Mouse (Mus musculus) testis, adult 2 months (tissue): Measurements from ENCODE around the gene E2f1. TPM values are rescaled to one million over a fixed set of nuclear protein-coding genes. Genes with fewer than 3 reads are reported as not detected.

ENCODE experiments used
- H3K27ac ChIP-seq: fragments of 200-500 bp; 2 replicates; pipeline ENCODE4 v1.5.1; 2012; ENCODE audit warnings: low read depth, low read length; ENCODE audit not compliant: control insufficient read depth, insufficient read depth
- H3K27me3 ChIP-seq: fragments of 200-500 bp; 2 replicates; pipeline ENCODE4 v1.6.1; 2012; ENCODE audit warnings: mild to moderate bottlenecking, low read length, moderate library complexity; ENCODE audit not compliant: control insufficient read depth, insufficient read depth
- H3K36me3 ChIP-seq: fragments of 200-500 bp; 2 replicates; pipeline ENCODE4 v1.6.1; 2012; ENCODE audit warnings: mild to moderate bottlenecking, low read length; ENCODE audit not compliant: control insufficient read depth, insufficient read depth
- H3K4me1 ChIP-seq: fragments of 200-500 bp; 2 replicates; pipeline ENCODE4 v1.6.1; 2012; ENCODE audit warnings: low read length; ENCODE audit not compliant: control insufficient read depth, insufficient read depth
- H3K4me3 ChIP-seq: fragments of 200-500 bp; 2 replicates; pipeline ENCODE4 v1.5.1; 2012; ENCODE audit warnings: low read depth, mild to moderate bottlenecking, low read length, moderate library complexity, mixed read lengths; ENCODE audit not compliant: control insufficient read depth
- CTCF ChIP-seq: fragments of 200-500 bp; IDR thresholded peaks from 2 replicates; pipeline ENCODE4 v1.5.1; 2012; ENCODE audit warnings: low read depth, mild to moderate bottlenecking, inconsistent platforms, low read length, moderate library complexity; ENCODE audit not compliant: control insufficient read depth, insufficient read depth, insufficient replicate concordance
- POLR2A ChIP-seq: fragments of 200-500 bp; IDR thresholded peaks from 2 replicates; pipeline ENCODE4 v1.6.1; 2012; ENCODE audit warnings: low read depth, mild to moderate bottlenecking, inconsistent platforms, low read length, moderate library complexity; ENCODE audit not compliant: control insufficient read depth
- polyA plus RNA-seq: library from polyadenylated mRNA; depleted of rRNA; stranded (reverse); fragments of >200 nt; gene quantifications from 2 replicates; pipeline ENCODE4 v1.2.3, GENCODE M21; 2012

The E2f1 gene
- polyA plus RNA-seq, 1 experiment = 5.9 TPM

- H3K36me3 ChIP-seq = no peaks in the 10 kb centered on the region; the same call in 1 of the 2 replicates
- H3K27me3 ChIP-seq = no peaks in the 10 kb centered on the region
- H3K4me1 ChIP-seq = no peaks in the 10 kb centered on the region
- TF ChIP-seq POLR2A (no peak), CTCF (no peak)
- H3K4me3 ChIP-seq = no peak overlapping the region
- H3K27ac ChIP-seq = no peak overlapping the region
These were observed 31.4 kb downstream of the E2f1 start for GRCm38 (mm10) chr2:154538310-154538709.

- Histone ChIP-seq H3K4me3 (no peak overlapping the region), H3K27ac (no peak overlapping the region), H3K36me3 (no peaks in the 10 kb centered on the region; the same call in 1 of the 2 replicates), H3K27me3 (no peaks in the 10 kb centered on the region), H3K4me1 (no peaks in the 10 kb centered on the region)
- no peak for TF ChIP-seq POLR2A
- no peak for TF ChIP-seq CTCF
These were observed 34.9 kb downstream of the E2f1 start for GRCm38 (mm10) chr2:154534704-154535270.

- Histone ChIP-seq H3K4me3 (no peak overlapping the region), H3K4me1 (no peaks in the 10 kb centered on the region), H3K27me3 (no peaks in the 10 kb centered on the region), H3K36me3 (no peaks in the 10 kb centered on the region; the same call in 1 of the 2 replicates), H3K27ac (no peak overlapping the region)
- TF ChIP-seq CTCF = no peak
- no peak for TF ChIP-seq POLR2A
These were observed 36.8 kb downstream of the E2f1 start for GRCm38 (mm10) chr2:154532888-154533287.

GRCm38 (mm10) chr2:154526531-154526930 lies 43.2 kb downstream of the E2f1 start:
- Histone ChIP-seq H3K4me3 (no peak overlapping the region), H3K27me3 (no peaks in the 10 kb centered on the region), H3K27ac (no peak overlapping the region), H3K4me1 (no peaks in the 10 kb centered on the region), H3K36me3 (no peaks in the 10 kb centered on the region; the same call in 1 of the 2 replicates)
- TF ChIP-seq POLR2A = no peak
- TF ChIP-seq CTCF = no peak

- Histone ChIP-seq H3K4me3 (no peak overlapping the region), H3K27ac (no peak overlapping the region), H3K27me3 (no peaks in the 10 kb centered on the region), H3K36me3 (no peaks in the 10 kb centered on the region; the same call in 1 of the 2 replicates), H3K4me1 (no peaks in the 10 kb centered on the region)
- TF ChIP-seq CTCF (no peak), POLR2A (no peak)
These were observed 44.4 kb downstream of the E2f1 start for GRCm38 (mm10) chr2:154525285-154525684.

GRCm38 (mm10) chr2:154522334-154522733 lies 47.4 kb downstream of the E2f1 start:
- no peak overlapping the region for H3K27ac ChIP-seq
- no peaks in the 10 kb centered on the region; the same call in 1 of the 2 replicates for H3K36me3 ChIP-seq
- TF ChIP-seq POLR2A = no peak
- TF ChIP-seq CTCF = no peak
- H3K4me1 ChIP-seq = no peaks in the 10 kb centered on the region
- no peak overlapping the region for H3K4me3 ChIP-seq
- no peaks in the 10 kb centered on the region for H3K27me3 ChIP-seq

GRCm38 (mm10) chr2:154521449-154521848 lies 48.2 kb downstream of the E2f1 start:
- Histone ChIP-seq H3K4me1 (no peaks in the 10 kb centered on the region), H3K4me3 (no peak overlapping the region), H3K27me3 (no peaks in the 10 kb centered on the region), H3K27ac (no peak overlapping the region), H3K36me3 (no peaks in the 10 kb centered on the region; the same call in 1 of the 2 replicates)
- no peak for TF ChIP-seq POLR2A
- no peak for TF ChIP-seq CTCF

- no peaks in the 10 kb centered on the region for H3K36me3 ChIP-seq
- H3K27me3 ChIP-seq = no peaks in the 10 kb centered on the region
- no peak overlapping the region for H3K4me3 ChIP-seq
- H3K4me1 ChIP-seq = no peaks in the 10 kb centered on the region
- no peak for TF ChIP-seq CTCF
- no peak for TF ChIP-seq POLR2A
- H3K27ac ChIP-seq = no peak overlapping the region
These were observed 52.3 kb downstream of the E2f1 start for GRCm38 (mm10) chr2:154517424-154517823.
